Mouse (Mus musculus) intestine, embryonic 14.5 days (tissue): ENCODE measurements around the gene Dnmt3c. TPM values are rescaled to one million over a fixed set of nuclear protein-coding genes. Genes with fewer than 3 reads are reported as not detected.
"Not testable (repeated sequence)": the region's sequence is repeated elsewhere in the genome, so short reads cannot be mapped to it uniquely, and the experiment has no call there.

ENCODE experiments used
- ATAC-seq: fragments of 200-750 bp; cut with Nextera tagmentation; replicated peaks from 2 replicates; pipeline ENCODE4 v1.8.0; 2017; ENCODE audit warnings: low read depth, moderate number of reproducible peaks, moderate TSS enrichment, moderate library complexity; ENCODE audit not compliant: low FRiP score, low TSS enrichment
- DNase-seq: peaks from one replicate; pipeline ENCODE4 v3.0.0-alpha.2; 2018; ENCODE audit warnings: low spot score
- H3K27ac ChIP-seq: fragments of 300-500 bp; sonication (generic); 2 replicates; pipeline ENCODE4 v1.5.1; 2014; ENCODE audit warnings: low read depth, mild to moderate bottlenecking, control low read depth
- H3K27me3 ChIP-seq: fragments of 300-500 bp; sonication (generic); replicated peaks from 2 replicates; pipeline ENCODE4 v1.6.1; 2014; ENCODE audit warnings: low read length, control low read depth; ENCODE audit not compliant: control insufficient read depth, insufficient read depth
- H3K36me3 ChIP-seq: fragments of 300-500 bp; sonication (generic); 2 replicates; pipeline ENCODE4 v1.6.1; 2014; ENCODE audit warnings: low read length, control low read depth; ENCODE audit not compliant: control insufficient read depth, insufficient read depth
- H3K4me1 ChIP-seq: fragments of 300-500 bp; sonication (generic); replicated peaks from 2 replicates; pipeline ENCODE4 v1.6.1; 2014; ENCODE audit warnings: low read length, control low read depth, mixed read lengths; ENCODE audit not compliant: control insufficient read depth, insufficient read depth
- H3K4me2 ChIP-seq: fragments of 300-500 bp; sonication (generic); 2 replicates; pipeline ENCODE4 v1.6.1; 2014; ENCODE audit warnings: low read length
- H3K4me3 ChIP-seq: fragments of 300-500 bp; sonication (generic); 2 replicates; pipeline ENCODE4 v1.5.1; 2014; ENCODE audit warnings: low read depth, low read length, control low read depth, mixed read lengths
- H3K9ac ChIP-seq: fragments of 300-500 bp; sonication (generic); 2 replicates; pipeline ENCODE4 v1.6.1; 2014; ENCODE audit warnings: mild to moderate bottlenecking, low read length
- H3K9me3 ChIP-seq: fragments of 300-500 bp; sonication (generic); 2 replicates; pipeline ENCODE4 v1.6.1; 2016; ENCODE audit warnings: low read length, control low read depth; ENCODE audit not compliant: control insufficient read depth
- WGBS: fragments of 180-500 bp; shearing (Covaris S2); extraction: QIAGEN DNeasy Blood & Tissue Kit; methylation state at CpG from one replicate; pipeline ENCODE4 v1.1.7; 2014; 5-methylcytosine and 5-hydroxymethylcytosine counted together
- polyA plus RNA-seq: library from polyadenylated mRNA; unstranded; fragments of >200 nt; fragmentation: Nextera tagmentation; extraction: Ambion mirVana; gene quantifications from 2 replicates; pipeline ENCODE4 v1.2.1, GENCODE M21; 2014

Gene Dnmt3c
- polyA plus RNA-seq, 1 experiment from 2014 or later = 0.14 TPM

GRCm38 (mm10) chr2:153668754-153669376 lies 27.6 kb upstream of the Dnmt3c start:
- WGBS = 72% methylated on average over 7 of the region's 7 CpGs
- Histone ChIP-seq H3K4me3 (no peak overlapping the region), H3K9ac (no peak overlapping the region), H3K4me1 (no peaks in the 10 kb centered on the region), H3K4me2 (no peak overlapping the region), H3K27ac (no peak overlapping the region), H3K9me3 (no peaks in the 10 kb centered on the region), H3K27me3 (no peaks in the 10 kb centered on the region), H3K36me3 (0 out of 2 replicates have a peak, but pooled peaks cover 3% of the 10 kb centered on the region)
- no peak for DNase-seq
- peak; percentile 62; the same call in 1 of the 2 replicates for ATAC-seq

DNA sequence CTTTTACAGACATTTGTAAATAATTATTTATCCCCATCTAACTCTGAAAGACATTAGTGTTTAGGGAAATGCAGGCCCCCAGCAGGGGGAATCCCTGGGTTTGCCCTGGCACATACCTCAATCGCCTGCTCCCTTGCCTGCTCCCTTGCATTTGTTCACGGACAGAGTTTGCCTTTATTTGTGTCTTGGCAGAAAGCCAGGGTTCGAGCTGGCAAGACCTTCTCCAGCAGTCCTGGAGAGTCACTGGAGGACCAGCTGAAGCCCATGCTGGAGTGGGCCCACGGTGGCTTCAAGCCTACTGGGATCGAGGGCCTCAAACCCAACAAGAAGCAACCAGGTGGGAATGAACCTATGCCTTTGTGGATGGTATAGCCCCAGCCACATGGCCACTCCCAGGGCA lies 26.3 kb upstream of the Dnmt3c start:
- ATAC-seq = no peak
- Histone ChIP-seq H3K9ac (no peak overlapping the region), H3K4me2 (no peak overlapping the region), H3K9me3 (no peaks in the 10 kb centered on the region), H3K36me3 (0 out of 2 replicates have a peak, but pooled peaks cover 3% of the 10 kb centered on the region), H3K27ac (no peak overlapping the region), H3K4me1 (no peaks in the 10 kb centered on the region), H3K4me3 (no peak overlapping the region), H3K27me3 (no peaks in the 10 kb centered on the region)
- 63% methylated on average over 5 of the region's 5 CpGs for WGBS
- no peak for DNase-seq

DNA sequence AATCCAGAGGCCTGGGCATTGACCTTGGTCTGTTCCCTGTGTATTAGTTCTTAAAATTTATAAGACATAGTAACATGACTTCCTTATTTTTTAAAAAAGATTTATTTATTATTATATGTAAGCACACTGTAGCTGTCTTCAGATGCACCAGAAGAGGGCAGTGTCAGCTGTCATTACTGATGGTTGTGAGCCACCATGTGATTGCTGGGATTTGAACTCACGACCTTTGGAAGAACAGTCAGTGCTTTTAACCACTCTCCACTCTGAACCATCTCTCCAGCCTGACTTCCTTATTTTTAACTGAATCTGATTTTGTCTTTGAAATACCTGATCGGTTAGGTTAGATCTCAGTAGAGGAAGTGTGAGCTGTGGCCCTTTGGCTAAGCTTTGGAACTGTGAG lies 23.8 kb upstream of the Dnmt3c start:
- H3K4me3 ChIP-seq = no peak overlapping the region
- no peaks in the 10 kb centered on the region for H3K27me3 ChIP-seq
- H3K4me1 ChIP-seq = no peaks in the 10 kb centered on the region
- H3K9ac ChIP-seq = no peak overlapping the region
- no peak overlapping the region for H3K27ac ChIP-seq
- H3K36me3 ChIP-seq = peaks cover 14% of the 10 kb centered on the region; the same call in 1 of the 2 replicates
- H3K4me2 ChIP-seq = no peak overlapping the region
- H3K9me3 ChIP-seq = no peaks in the 10 kb centered on the region
- WGBS = 93% methylated on average over 2 of the region's 2 CpGs
- DNase-seq = no peak
- ATAC-seq = no peak

GRCm38 (mm10) chr2:153675364-153675763 lies 21.1 kb upstream of the Dnmt3c start:
- H3K9ac ChIP-seq, ATAC-seq, H3K4me2 ChIP-seq, H3K27ac ChIP-seq, H3K27me3 ChIP-seq, H3K9me3 ChIP-seq, H3K4me3 ChIP-seq, DNase-seq, H3K4me1 ChIP-seq: not testable (repeated sequence)
- peaks cover 11% of the 10 kb centered on the region; the same call in 1 of the 2 replicates for H3K36me3 ChIP-seq
- WGBS = 90% methylated on average over 1 of the region's 1 CpGs

DNA sequence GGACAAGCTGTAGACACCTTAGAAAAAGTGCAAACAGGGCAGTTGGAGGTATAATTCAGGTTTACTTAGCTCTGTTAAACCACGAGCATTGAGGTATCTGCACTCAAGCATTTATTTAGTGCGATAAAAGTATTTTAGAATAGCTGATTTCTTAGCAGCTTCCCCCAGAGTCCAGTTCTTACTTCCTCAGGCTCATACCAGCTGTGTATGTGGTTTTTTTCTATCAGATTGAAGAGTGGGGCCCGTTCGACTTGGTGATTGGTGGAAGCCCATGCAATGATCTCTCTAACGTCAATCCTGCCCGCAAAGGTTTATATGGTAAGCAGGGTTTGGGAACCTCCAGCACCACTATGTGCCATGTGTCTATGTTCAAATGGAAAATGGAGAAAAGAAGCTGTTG lies 19.5 kb upstream of the Dnmt3c start:
- ATAC-seq (no peak), DNase-seq (no peak)
- H3K27ac ChIP-seq = no peak overlapping the region
- no peak overlapping the region for H3K4me2 ChIP-seq
- H3K27me3 ChIP-seq = no peaks in the 10 kb centered on the region
- 90% methylated on average over 6 of the region's 6 CpGs for WGBS
- H3K9ac ChIP-seq = no peak overlapping the region
- no peaks in the 10 kb centered on the region for H3K4me1 ChIP-seq
- H3K4me3 ChIP-seq = no peak overlapping the region
- H3K36me3 ChIP-seq = peaks cover 11% of the 10 kb centered on the region; the same call in 1 of the 2 replicates
- H3K9me3 ChIP-seq = no peaks in the 10 kb centered on the region

- H3K9me3 ChIP-seq = no peaks in the 10 kb centered on the region
- no peak overlapping the region for H3K27ac ChIP-seq
- H3K4me1 ChIP-seq = no peaks in the 10 kb centered on the region
- 79% methylated on average over 7 of the region's 7 CpGs for WGBS
- H3K27me3 ChIP-seq = no peaks in the 10 kb centered on the region
- ATAC-seq (no peak), DNase-seq (no peak)
- H3K9ac ChIP-seq = no peak overlapping the region
- H3K4me3 ChIP-seq = no peak overlapping the region
- peaks cover 11% of the 10 kb centered on the region; the same call in 1 of the 2 replicates for H3K36me3 ChIP-seq
- no peak overlapping the region for H3K4me2 ChIP-seq
Measured at GRCm38 (mm10) chr2:153677550-153677949, 18.9 kb upstream of the Dnmt3c start.

GRCm38 (mm10) chr2:153679959-153680358 lies 16.5 kb upstream of the Dnmt3c start:
- Histone ChIP-seq H3K36me3 (peaks cover 11% of the 10 kb centered on the region; the same call in 1 of the 2 replicates), H3K9me3 (no peaks in the 10 kb centered on the region), H3K4me2 (no peak overlapping the region), H3K27me3 (no peaks in the 10 kb centered on the region), H3K4me1 (no peaks in the 10 kb centered on the region), H3K4me3 (no peak overlapping the region), H3K27ac (no peak overlapping the region), H3K9ac (no peak overlapping the region)
- DNase-seq (no peak), ATAC-seq (no peak)
- 85% methylated on average over 1 of the region's 1 CpGs for WGBS

DNA sequence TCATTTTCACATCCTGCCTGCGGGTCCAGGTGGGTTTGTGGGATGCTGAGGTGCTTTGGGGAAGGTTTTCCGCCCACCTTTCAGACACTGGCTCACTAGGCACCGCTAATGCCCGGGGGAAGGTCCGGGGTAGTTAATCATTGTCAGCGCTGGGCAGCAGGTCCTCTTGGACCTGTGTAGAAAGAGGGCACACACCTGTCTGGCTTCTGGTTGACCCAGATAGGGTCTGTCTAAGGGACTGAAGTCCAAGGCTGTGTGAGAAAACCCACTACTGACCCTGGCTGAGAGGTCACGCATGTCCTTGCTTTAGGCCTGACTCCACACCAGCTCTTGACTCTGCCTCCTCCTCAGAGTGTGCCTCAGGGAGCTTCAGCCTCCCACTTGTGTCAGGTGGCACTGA lies 3.0 kb upstream of the Dnmt3c start:
- H3K4me1 ChIP-seq, H3K27me3 ChIP-seq, H3K4me3 ChIP-seq, ATAC-seq, H3K27ac ChIP-seq, H3K36me3 ChIP-seq, DNase-seq, H3K9me3 ChIP-seq, H3K9ac ChIP-seq, H3K4me2 ChIP-seq: not testable (repeated sequence)
- 69% methylated on average over 5 of the region's 7 CpGs for WGBS

GRCm38 (mm10) chr2:153694462-153695085 lies 1.9 kb upstream of the Dnmt3c start:
- no peak for ATAC-seq
- Histone ChIP-seq H3K9ac (no peak overlapping the region), H3K4me3 (no peak overlapping the region), H3K4me1 (no peaks in the 10 kb centered on the region), H3K4me2 (no peak overlapping the region), H3K9me3 (no peaks in the 10 kb centered on the region), H3K27ac (no peak overlapping the region), H3K36me3 (no peaks in the 10 kb centered on the region), H3K27me3 (no peaks in the 10 kb centered on the region)
- DNase-seq = peak; percentile 71
- WGBS = 64% methylated on average over 19 of the region's 19 CpGs
